Mouse (Mus musculus) kidney, embryonic 14.5 days (tissue): Measurements from ENCODE around the gene Tox4. TPM values are rescaled to one million over a fixed set of nuclear protein-coding genes. Genes with fewer than 3 reads are reported as not detected.
"Not testable (repeated sequence)": the region's sequence is repeated elsewhere in the genome, so short reads cannot be mapped to it uniquely, and the experiment has no call there.

Experiments
- ATAC-seq: fragments of 200-750 bp; cut with Nextera tagmentation; 2 replicates; pipeline ENCODE4 v1.8.0; 2017; ENCODE audit warnings: moderate number of reproducible peaks, mild to moderate bottlenecking, moderate TSS enrichment, moderate library complexity; ENCODE audit not compliant: low FRiP score, low TSS enrichment
- H3K27ac ChIP-seq: fragments of 300-500 bp; sonication (generic); 2 replicates; pipeline ENCODE4 v1.5.1; 2014; ENCODE audit warnings: low read depth, mild to moderate bottlenecking, low read length, moderate library complexity, mixed read lengths
- H3K27me3 ChIP-seq: fragments of 300-500 bp; sonication (generic); 2 replicates; pipeline ENCODE4 v1.6.1; 2014; ENCODE audit warnings: mild to moderate bottlenecking, low read length; ENCODE audit not compliant: control insufficient read depth, insufficient read depth
- H3K36me3 ChIP-seq: fragments of 300-500 bp; sonication (generic); 2 replicates; pipeline ENCODE4 v1.6.1; 2014; ENCODE audit warnings: low read length, mixed read lengths; ENCODE audit not compliant: control insufficient read depth, insufficient read depth
- H3K4me1 ChIP-seq: fragments of 300-500 bp; sonication (generic); 2 replicates; pipeline ENCODE4 v1.6.1; 2014; ENCODE audit warnings: low read length, mixed read lengths; ENCODE audit not compliant: control insufficient read depth, insufficient read depth
- H3K4me2 ChIP-seq: fragments of 300-500 bp; sonication (generic); replicated peaks from 2 replicates; pipeline ENCODE4 v1.6.1; 2014; ENCODE audit warnings: low read depth, mild to moderate bottlenecking, low read length
- H3K4me3 ChIP-seq: fragments of 300-500 bp; sonication (generic); 2 replicates; pipeline ENCODE4 v1.5.1; 2014; ENCODE audit warnings: mild to moderate bottlenecking, low read length
- H3K9ac ChIP-seq: fragments of 300-500 bp; sonication (generic); 2 replicates; pipeline ENCODE4 v1.6.1; 2014; ENCODE audit warnings: low read depth, mild to moderate bottlenecking, low read length, moderate library complexity
- H3K9me3 ChIP-seq: fragments of 300-500 bp; sonication (generic); 2 replicates; pipeline ENCODE4 v1.6.1; 2016; ENCODE audit warnings: low read length; ENCODE audit not compliant: control insufficient read depth
- WGBS: fragments of 180-500 bp; shearing (Covaris S2); extraction: QIAGEN DNeasy Blood & Tissue Kit; methylation state at CpG from one replicate; pipeline ENCODE4 v1.1.7; 2014; 5-methylcytosine and 5-hydroxymethylcytosine counted together
- polyA plus RNA-seq: library from polyadenylated mRNA; unstranded; fragments of >200 nt; fragmentation: Nextera tagmentation; extraction: Ambion mirVana; gene quantifications from 2 replicates; pipeline ENCODE4 v1.2.1, GENCODE M21; 2014

Tox4 gene
- polyA plus RNA-seq, 1 experiment from 2014 or later: 54.7 TPM

- peaks cover under 1% of the 10 kb centered on the region; the same call in 1 of the 2 replicates for H3K36me3 ChIP-seq
- peak; percentile 100 for ATAC-seq
- H3K4me1 ChIP-seq: peaks cover 6% of the 10 kb centered on the region; the same call in 1 of the 2 replicates
- peak within 1 kb of the TSS; percentile 91 for H3K9ac ChIP-seq
- H3K27ac ChIP-seq: peak within 1 kb of the TSS; percentile 92
- WGBS: under 1% methylated on average over 51 of the region's 54 CpGs
- H3K4me3 ChIP-seq: peak within 1 kb of the TSS; percentile 96
- H3K9me3 ChIP-seq: no peaks in the 10 kb centered on the region
- H3K4me2 ChIP-seq: peak within 1 kb of the TSS; percentile 63
- H3K27me3 ChIP-seq: no peaks in the 10 kb centered on the region
Measured at GRCm38 (mm10) chr14:52257484-52258213, 21.3 kb upstream of the Tox4 start, which contains the start of gene Chd8. Gene Chd8, minus strand, starts transcription at chr14:52257780.

GRCm38 (mm10) chr14:52272781-52273180 lies 6.2 kb upstream of the Tox4 start:
- Histone ChIP-seq H3K27me3 (no peaks in the 10 kb centered on the region), H3K27ac (no peak overlapping the region), H3K4me3 (no peak overlapping the region), H3K4me2 (no peak overlapping the region), H3K9me3 (no peaks in the 10 kb centered on the region), H3K9ac (no peak overlapping the region), H3K36me3 (peaks cover 13% of the 10 kb centered on the region), H3K4me1 (no peaks in the 10 kb centered on the region)
- 58% methylated on average over 3 of the region's 3 CpGs for WGBS
- no peak for ATAC-seq

DNA sequence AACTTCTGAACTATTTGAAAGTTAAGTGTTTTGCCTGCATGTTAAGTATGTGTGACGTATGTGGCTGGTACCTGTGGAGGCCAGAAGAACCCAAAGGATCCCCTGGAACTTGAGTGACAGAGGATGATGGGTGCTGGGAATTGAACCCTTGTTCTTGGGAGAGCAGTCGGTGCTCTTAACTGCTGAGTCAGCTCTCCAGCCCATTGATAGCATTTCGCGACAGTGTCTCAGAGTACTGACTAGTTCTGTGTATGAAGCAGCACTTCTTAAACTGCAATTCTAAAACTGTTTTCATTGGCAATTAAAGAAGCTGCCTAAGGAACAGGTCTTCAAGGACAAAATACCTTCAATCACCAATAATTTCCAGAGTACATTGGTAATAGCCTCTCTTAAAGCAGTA lies 1.7 kb upstream of the Tox4 start:
- Histone ChIP-seq H3K36me3 (peaks cover 9% of the 10 kb centered on the region; the same call in 1 of the 2 replicates), H3K27me3 (no peaks in the 10 kb centered on the region), H3K4me1 (peaks cover 5% of the 10 kb centered on the region), H3K9me3 (no peaks in the 10 kb centered on the region), H3K27ac (no peak overlapping the region), H3K9ac (no peak overlapping the region), H3K4me2 (no peak overlapping the region), H3K4me3 (no peak overlapping the region)
- WGBS: 95% methylated on average over 4 of the region's 4 CpGs
- no peak for ATAC-seq

DNA sequence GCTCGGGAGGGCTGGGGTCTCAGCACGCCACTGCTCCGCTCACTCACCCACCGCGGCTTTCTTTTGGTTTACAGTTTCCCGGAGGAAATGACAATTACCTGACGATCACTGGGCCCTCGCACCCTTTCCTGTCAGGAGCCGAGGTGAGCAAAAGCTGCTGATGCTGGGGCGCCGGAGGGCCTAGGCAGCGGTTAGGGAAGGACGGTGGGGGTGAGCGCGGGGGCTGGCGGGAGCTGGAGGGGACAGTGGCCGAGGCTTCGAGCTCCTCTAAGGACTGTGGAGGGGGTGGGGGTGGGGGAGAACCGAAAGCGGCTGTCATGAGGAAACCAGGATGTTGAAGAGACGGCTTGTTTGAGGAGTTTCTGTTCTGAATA lies 788 bp downstream of the Tox4 start:
- Histone ChIP-seq H3K4me2 (peak overlapping the region; percentile 61), H3K9me3 (no peaks in the 10 kb centered on the region), H3K27me3 (no peaks in the 10 kb centered on the region), H3K4me3 (peak overlapping the region; percentile 92), H3K9ac (peak overlapping the region; percentile 82), H3K4me1 (peaks cover 5% of the 10 kb centered on the region), H3K27ac (peak overlapping the region; percentile 88), H3K36me3 (peaks cover 5% of the 10 kb centered on the region; the same call in 1 of the 2 replicates)
- under 1% methylated on average over 21 of the region's 21 CpGs for WGBS
- peak; percentile 36 for ATAC-seq

GRCm38 (mm10) chr14:52283629-52284028 lies 4.7 kb downstream of the Tox4 start:
- Histone ChIP-seq H3K27me3 (no peaks in the 10 kb centered on the region), H3K36me3 (peaks cover 33% of the 10 kb centered on the region), H3K9ac (no peak overlapping the region), H3K4me1 (peaks cover 5% of the 10 kb centered on the region), H3K27ac (no peak overlapping the region), H3K4me3 (no peak overlapping the region), H3K9me3 (no peaks in the 10 kb centered on the region), H3K4me2 (no peak overlapping the region)
- no peak for ATAC-seq
- WGBS: 96% methylated on average over 5 of the region's 5 CpGs

DNA sequence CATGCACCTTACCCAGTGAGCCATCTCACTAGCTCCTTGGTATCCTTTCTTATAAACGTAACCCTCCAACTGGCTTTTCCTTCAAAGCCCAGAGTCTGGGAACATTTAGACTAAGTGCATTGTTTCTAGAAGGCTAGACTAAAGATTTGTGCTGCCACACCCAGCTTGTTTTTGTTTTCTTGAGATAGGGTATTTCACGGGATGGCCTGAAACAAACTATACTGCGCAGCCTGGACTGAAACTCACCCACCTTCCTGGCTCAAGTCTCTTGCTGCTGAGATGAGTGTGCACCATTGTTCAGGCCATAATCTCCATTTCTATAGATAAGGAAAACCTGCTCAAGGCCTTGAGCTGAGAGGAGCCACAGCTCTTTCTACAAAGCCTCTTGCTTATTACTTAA lies 5.2 kb downstream of the Tox4 start:
- no peaks in the 10 kb centered on the region for H3K27me3 ChIP-seq
- no peak for ATAC-seq
- no peak overlapping the region for H3K4me2 ChIP-seq
- no peak overlapping the region for H3K9ac ChIP-seq
- WGBS: 93% methylated on average over 3 of the region's 3 CpGs
- no peak overlapping the region for H3K4me3 ChIP-seq
- no peaks in the 10 kb centered on the region for H3K9me3 ChIP-seq
- H3K36me3 ChIP-seq: peaks cover 37% of the 10 kb centered on the region
- no peak overlapping the region for H3K27ac ChIP-seq
- H3K4me1 ChIP-seq: peaks cover 5% of the 10 kb centered on the region

DNA sequence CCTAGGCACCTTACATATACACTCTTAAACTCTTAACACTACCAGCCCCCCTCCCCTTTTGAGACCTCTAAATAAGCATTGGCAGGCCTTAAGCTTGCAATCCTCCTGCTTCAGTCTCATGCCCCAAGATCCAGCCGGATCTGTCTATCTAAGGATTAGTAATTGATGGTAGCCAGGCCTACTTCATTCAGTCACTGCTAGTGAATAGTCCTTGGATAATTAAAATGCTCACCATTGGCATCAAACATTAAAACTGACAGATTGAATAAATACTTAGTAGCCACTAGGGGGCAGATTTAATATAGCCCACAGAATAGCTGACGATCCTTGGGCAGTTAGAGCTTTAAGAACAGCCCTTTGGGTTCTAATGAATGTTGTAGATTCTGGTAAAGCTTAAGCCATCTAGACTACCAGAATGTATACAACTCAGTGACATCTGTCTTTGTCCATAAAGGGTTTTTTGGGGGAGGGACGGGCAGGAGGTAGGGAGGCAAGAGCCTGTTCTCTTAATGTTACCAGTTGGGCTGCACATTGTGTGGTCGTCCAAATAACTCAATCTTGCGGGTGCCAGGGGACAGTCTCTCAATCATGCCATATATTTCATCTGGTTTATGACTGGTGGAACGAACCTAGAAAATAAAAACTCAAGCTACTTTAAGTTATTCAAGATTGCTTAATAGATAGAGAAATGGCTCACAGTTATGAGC lies 16.8 kb downstream of the Tox4 start:
- no peaks in the 10 kb centered on the region for H3K27me3 ChIP-seq
- ATAC-seq: peak; percentile 69
- H3K36me3 ChIP-seq: peaks cover 77% of the 10 kb centered on the region
- H3K9me3 ChIP-seq: no peaks in the 10 kb centered on the region
- no peaks in the 10 kb centered on the region for H3K4me1 ChIP-seq
- H3K4me3 ChIP-seq: no peak overlapping the region
- 78% methylated on average over 6 of the region's 6 CpGs for WGBS
- H3K27ac ChIP-seq: no peak overlapping the region
- H3K4me2 ChIP-seq: no peak overlapping the region
- H3K9ac ChIP-seq: no peak overlapping the region

GRCm38 (mm10) chr14:52303517-52303916 lies 24.6 kb downstream of the Tox4 start:
- H3K27ac ChIP-seq, H3K27me3 ChIP-seq, H3K4me1 ChIP-seq, H3K9ac ChIP-seq, ATAC-seq, H3K9me3 ChIP-seq, H3K4me3 ChIP-seq, H3K4me2 ChIP-seq: not testable (repeated sequence)
- H3K36me3 ChIP-seq: peaks cover 11% of the 10 kb centered on the region
- 94% methylated on average over 3 of the region's 3 CpGs for WGBS
